Mouse (Mus musculus) hindbrain, postnatal 0 days (tissue): Measurements from ENCODE around the gene Orai3. TPM values are rescaled to one million over a fixed set of nuclear protein-coding genes. Genes with fewer than 3 reads are reported as not detected.

ENCODE experiments used
- ATAC-seq: fragments of 200-750 bp; cut with Nextera tagmentation; 2 replicates; pipeline ENCODE4 v1.8.0; 2017; ENCODE audit warnings: mild to moderate bottlenecking, moderate TSS enrichment, moderate library complexity
- DNase-seq: peaks from one replicate; pipeline ENCODE4 v3.0.0-alpha.2; 2015; ENCODE audit warnings: low spot score
- H3K27ac ChIP-seq: fragments of 300-500 bp; sonication (generic); 2 replicates; pipeline ENCODE4 v1.5.1; 2014; ENCODE audit warnings: mild to moderate bottlenecking
- H3K27me3 ChIP-seq: fragments of 300-500 bp; sonication (generic); 2 replicates; pipeline ENCODE4 v1.6.1; 2014; ENCODE audit warnings: low read length, mixed read lengths; ENCODE audit not compliant: insufficient read depth
- H3K36me3 ChIP-seq: fragments of 300-500 bp; sonication (generic); 2 replicates; pipeline ENCODE4 v1.6.1; 2014; ENCODE audit warnings: low read length, mixed read lengths; ENCODE audit not compliant: insufficient read depth
- H3K4me1 ChIP-seq: fragments of 300-500 bp; sonication (generic); 2 replicates; pipeline ENCODE4 v1.6.1; 2014; ENCODE audit warnings: antibody characterized with exemption, low read length, mixed read lengths; ENCODE audit not compliant: insufficient read depth
- H3K4me2 ChIP-seq: fragments of 300-500 bp; sonication (generic); 2 replicates; pipeline ENCODE4 v1.6.1; 2014; ENCODE audit warnings: low read depth, mild to moderate bottlenecking, low read length, moderate library complexity, mixed read lengths
- H3K4me3 ChIP-seq: fragments of 300-500 bp; sonication (generic); 2 replicates; pipeline ENCODE4 v1.5.1; 2014; ENCODE audit warnings: low read length
- H3K9ac ChIP-seq: fragments of 300-500 bp; sonication (generic); replicated peaks from 2 replicates; pipeline ENCODE4 v1.6.1; 2014; ENCODE audit warnings: mild to moderate bottlenecking, low read length, moderate library complexity, mixed read lengths
- H3K9me3 ChIP-seq: fragments of 300-500 bp; sonication (generic); 2 replicates; pipeline ENCODE4 v1.6.1; 2016; ENCODE audit warnings: low read length, mixed read lengths
- CTCF ChIP-seq: IDR thresholded peaks from 2 replicates; pipeline ENCODE4 v1.5.1; 2016; ENCODE audit warnings: antibody characterized with exemption, control low read depth, low read depth
- WGBS: fragments of 180-500 bp; shearing (Covaris S2); extraction: QIAGEN DNeasy Blood & Tissue Kit; methylation state at CpG from one replicate; pipeline ENCODE4 v1.1.7; 2014; 5-methylcytosine and 5-hydroxymethylcytosine counted together
- polyA plus RNA-seq: library from polyadenylated mRNA; unstranded; fragments of >200 nt; fragmentation: Nextera tagmentation; extraction: Ambion mirVana; gene quantifications from 2 replicates; pipeline ENCODE4 v1.2.1, GENCODE M21; 2015
- total RNA-seq: library from RNA; depleted of rRNA; stranded (reverse); fragments of >200 nt; gene quantifications from 2 replicates; pipeline ENCODE4 v1.2.3, GENCODE M21; 2014; rRNA removed

The Orai3 gene
- total and polyA plus RNA-seq, 2 experiments from 2014 or later, result 10.8 to 35.8 TPM

DNA sequence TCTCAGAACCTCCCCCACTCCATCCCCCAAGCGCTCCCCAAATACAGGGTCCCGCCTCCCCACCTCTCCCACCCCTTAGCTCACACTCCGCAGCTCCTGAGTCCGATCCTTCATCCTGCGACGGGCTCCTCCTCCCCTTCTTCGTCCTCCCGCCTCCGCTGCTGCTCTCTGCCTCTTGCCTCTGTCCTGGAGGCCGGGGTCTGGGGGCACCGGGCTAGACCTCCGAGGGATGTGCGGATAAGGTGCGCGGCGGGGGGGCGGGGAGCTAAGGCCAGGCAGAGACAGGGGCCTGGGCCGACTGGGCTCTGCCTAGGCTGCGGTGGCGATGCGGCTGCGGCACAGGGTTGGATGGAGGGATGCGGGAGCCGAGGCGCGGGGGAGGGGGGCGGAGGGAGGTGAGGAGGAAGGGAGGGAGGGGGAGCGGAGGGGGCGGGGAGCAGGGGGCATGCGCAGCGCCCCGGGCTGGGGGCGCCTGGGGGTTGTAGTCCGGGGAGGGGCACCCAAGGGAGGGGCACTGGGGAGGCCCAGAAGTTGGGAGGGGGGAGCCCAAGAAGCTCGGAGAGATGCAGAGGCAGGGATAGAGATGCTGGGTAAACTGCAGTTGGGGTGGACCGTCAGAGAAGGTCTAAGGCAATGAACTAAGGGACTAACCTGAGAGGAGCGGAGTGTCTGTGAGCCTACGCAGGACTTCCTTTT lies 54.7 kb downstream of the Orai3 start, which contains the start of the genes Stx4a and Stx1b:
Stx4a (plus strand) TSS at position 119 of the 696 bp plus-strand sequence.
Stx1b (minus strand) TSS at position 374 of the 696 bp plus-strand sequence.
- TF ChIP-seq CTCF, result no peak
- peak within 1 kb of the TSS; percentile 82 for H3K9ac ChIP-seq

More for the DNA sequence above, 54.7 kb downstream of the Orai3 start, which contains the start of the genes Stx4a and Stx1b:
- DNase-seq, result peak; percentile 87
- Histone ChIP-seq H3K4me2 (peak within 1 kb of the TSS; percentile 68), H3K27ac (peak within 1 kb of the TSS; percentile 93), H3K4me3 (peak within 1 kb of the TSS; percentile 83), H3K9me3 (no peaks in the 10 kb centered on the region), H3K27me3 (no peaks in the 10 kb centered on the region), H3K4me1 (0 out of 2 replicates have a peak, but pooled peaks cover 11% of the 10 kb centered on the region), H3K36me3 (no peaks in the 10 kb centered on the region)
- peak; percentile 88 for ATAC-seq
- WGBS, result 2% methylated on average over 35 of the region's 38 CpGs

Other genes with a start within 250 kb of the Orai3 start
- 5.7 and 20.5 TPM in 2 replicates for gene Tmem265, start 208.4 kb upstream of the Orai3 start, total RNA-seq
- gene Tmem265, start 208.4 kb upstream of the Orai3 start, polyA plus RNA-seq, result 7.1 and 9.2 TPM in 2 replicates
- 63.1 and 71.4 TPM in 2 replicates for gene Phkg2, start 196.5 kb upstream of the Orai3 start, total RNA-seq
- 58.2 and 65.0 TPM in 2 replicates for gene Phkg2, start 196.5 kb upstream of the Orai3 start, polyA plus RNA-seq
- gene Ccdc189, start 181.2 kb upstream of the Orai3 start, total RNA-seq, result 9.0 and 10.9 TPM in 2 replicates
- 9.2 and 11.2 TPM in 2 replicates for gene Ccdc189, start 181.2 kb upstream of the Orai3 start, polyA plus RNA-seq
- gene Rnf40, start 181.0 kb upstream of the Orai3 start, total RNA-seq, result 33.6 and 34.6 TPM in 2 replicates
- gene Rnf40, start 181.0 kb upstream of the Orai3 start, polyA plus RNA-seq, result 35.6 and 36.2 TPM in 2 replicates
- gene Zfp629, start 154.0 kb upstream of the Orai3 start, total RNA-seq, result 36.2 and 40.0 TPM in 2 replicates
- 12.1 and 12.3 TPM in 2 replicates for gene Zfp629, start 154.0 kb upstream of the Orai3 start, polyA plus RNA-seq
- gene Bcl7c, start 60.9 kb upstream of the Orai3 start, total RNA-seq, result 86.8 and 105 TPM in 2 replicates
- gene Bcl7c, start 60.9 kb upstream of the Orai3 start, polyA plus RNA-seq, result 48.8 and 50.9 TPM in 2 replicates
- gene Ctf1, start 57.1 kb upstream of the Orai3 start, total RNA-seq, result 9.0 and 10.7 TPM in 2 replicates
- gene Ctf1, start 57.1 kb upstream of the Orai3 start, polyA plus RNA-seq, result 3.8 and 4.0 TPM in 2 replicates
- not detected in 2 replicates for gene Ctf2, start 37.6 kb upstream of the Orai3 start, total RNA-seq
- gene Ctf2, start 37.6 kb upstream of the Orai3 start, polyA plus RNA-seq, result 0.13 TPM in 1 of 2 replicates, not detected in the other
- 191 and 192 TPM in 2 replicates for gene Fbxl19, start 25.3 kb upstream of the Orai3 start, total RNA-seq
- gene Fbxl19, start 25.3 kb upstream of the Orai3 start, polyA plus RNA-seq, result 6.8 and 7.0 TPM in 2 replicates
- gene Setd1a, start 6.9 kb downstream of the Orai3 start, total RNA-seq, result 17.8 and 18.2 TPM in 2 replicates
- gene Setd1a, start 6.9 kb downstream of the Orai3 start, polyA plus RNA-seq, result 10.5 and 16.0 TPM in 2 replicates
- gene Gm49388, start 15.8 kb downstream of the Orai3 start, total RNA-seq, result 0.05 and 2.9 TPM in 2 replicates
- gene Gm49388, start 15.8 kb downstream of the Orai3 start, polyA plus RNA-seq, result not detected in 2 replicates
- 11.0 and 12.1 TPM in 2 replicates for gene Hsd3b7, start 30.8 kb downstream of the Orai3 start, total RNA-seq
- 10.3 and 11.3 TPM in 2 replicates for gene Hsd3b7, start 30.8 kb downstream of the Orai3 start, polyA plus RNA-seq
- 4.0 and 9.6 TPM in 2 replicates for gene Stx4a, start 54.5 kb downstream of the Orai3 start, total RNA-seq
- 28.4 and 31.8 TPM in 2 replicates for gene Stx4a, start 54.5 kb downstream of the Orai3 start, polyA plus RNA-seq
- 69.7 and 72.7 TPM in 2 replicates for gene Stx1b, start 54.7 kb downstream of the Orai3 start, total RNA-seq
- 66.6 and 76.3 TPM in 2 replicates for gene Stx1b, start 54.7 kb downstream of the Orai3 start, polyA plus RNA-seq
- gene Zfp646, start 106.4 kb downstream of the Orai3 start, total RNA-seq, result 34.6 and 35.0 TPM in 2 replicates
- gene Zfp646, start 106.4 kb downstream of the Orai3 start, polyA plus RNA-seq, result 3.4 and 4.4 TPM in 2 replicates
- 25.8 and 26.2 TPM in 2 replicates for gene Zfp668, start 107.0 kb downstream of the Orai3 start, total RNA-seq
- 21.8 and 22.4 TPM in 2 replicates for gene Zfp668, start 107.0 kb downstream of the Orai3 start, polyA plus RNA-seq
- 0.72 and 1.8 TPM in 2 replicates for gene Prss53, start 121.2 kb downstream of the Orai3 start, total RNA-seq
- gene Prss53, start 121.2 kb downstream of the Orai3 start, polyA plus RNA-seq, result 1.0 and 1.3 TPM in 2 replicates
- gene Gm21974, start 125.6 kb downstream of the Orai3 start, total RNA-seq, result not detected in 2 replicates
- not detected in 2 replicates for gene Gm21974, start 125.6 kb downstream of the Orai3 start, polyA plus RNA-seq
- gene Vkorc1, start 125.8 kb downstream of the Orai3 start, total RNA-seq, result 37.2 and 43.0 TPM in 2 replicates
- 72.6 and 79.8 TPM in 2 replicates for gene Vkorc1, start 125.8 kb downstream of the Orai3 start, polyA plus RNA-seq
- 44.3 and 55.0 TPM in 2 replicates for gene Bckdk, start 134.3 kb downstream of the Orai3 start, total RNA-seq
- 61.5 and 63.5 TPM in 2 replicates for gene Bckdk, start 134.3 kb downstream of the Orai3 start, polyA plus RNA-seq
- gene Kat8, start 142.7 kb downstream of the Orai3 start, total RNA-seq, result 24.9 and 33.5 TPM in 2 replicates
- gene Kat8, start 142.7 kb downstream of the Orai3 start, polyA plus RNA-seq, result 30.1 and 33.9 TPM in 2 replicates
- 0.26 and 0.32 TPM in 2 replicates for gene Prss8, start 160.3 kb downstream of the Orai3 start, total RNA-seq
- 0.35 and 0.44 TPM in 2 replicates for gene Prss8, start 160.3 kb downstream of the Orai3 start, polyA plus RNA-seq
- gene Prss36, start 176.9 kb downstream of the Orai3 start, total RNA-seq, result 17.0 and 19.9 TPM in 2 replicates
- gene Prss36, start 176.9 kb downstream of the Orai3 start, polyA plus RNA-seq, result 16.5 and 17.3 TPM in 2 replicates
- 34.4 and 45.0 TPM in 2 replicates for gene Fus, start 197.6 kb downstream of the Orai3 start, total RNA-seq
- gene Fus, start 197.6 kb downstream of the Orai3 start, polyA plus RNA-seq, result 281 and 299 TPM in 2 replicates
- 12.1 and 12.7 TPM in 2 replicates for gene Pycard, start 224.1 kb downstream of the Orai3 start, total RNA-seq
- 9.3 and 10.7 TPM in 2 replicates for gene Pycard, start 224.1 kb downstream of the Orai3 start, polyA plus RNA-seq
- gene Trim72, start 234.1 kb downstream of the Orai3 start, total RNA-seq, result 0.37 and 1.4 TPM in 2 replicates
- not detected in 2 replicates for gene Trim72, start 234.1 kb downstream of the Orai3 start, polyA plus RNA-seq